Mouse (Mus musculus) kidney, postnatal 10 days (tissue): ENCODE data around the gene Tnfaip3.

Source experiments
- DNase-seq: peaks from one replicate; pipeline ENCODE4 v3.0.0; 2021; ENCODE audit warnings: mixed read lengths

Tnfaip3 gene

GRCm38 (mm10) chr10:19015257-19015862 lies at the start of gene Tnfaip3:
Tnfaip3 (minus strand) TSS chr10:19015657.
- peak; percentile 97 for DNase-seq

GRCm38 (mm10) chr10:19064651-19065601 lies 49.5 kb upstream of the Tnfaip3 start:
- DNase-seq = no peak

- no peak for DNase-seq
Measured at GRCm38 (mm10) chr10:19063670-19064069, 48.2 kb upstream of the Tnfaip3 start.

GRCm38 (mm10) chr10:19063208-19063607 lies 47.8 kb upstream of the Tnfaip3 start:
- DNase-seq = no peak

GRCm38 (mm10) chr10:19062098-19062905 lies 46.8 kb upstream of the Tnfaip3 start:
- peak; percentile 45 for DNase-seq

- no peak for DNase-seq
Measured at GRCm38 (mm10) chr10:19061201-19061600, 45.7 kb upstream of the Tnfaip3 start.

GRCm38 (mm10) chr10:19053524-19053923 lies 38.1 kb upstream of the Tnfaip3 start:
- no peak for DNase-seq

GRCm38 (mm10) chr10:19045986-19046385 lies 30.5 kb upstream of the Tnfaip3 start:
- no peak for DNase-seq

GRCm38 (mm10) chr10:19044765-19045516 lies 29.5 kb upstream of the Tnfaip3 start:
- no peak for DNase-seq

- no peak for DNase-seq
Measured at GRCm38 (mm10) chr10:19043529-19044262, 28.2 kb upstream of the Tnfaip3 start.

GRCm38 (mm10) chr10:19040147-19040546 lies 24.7 kb upstream of the Tnfaip3 start:
- no peak for DNase-seq

GRCm38 (mm10) chr10:19034764-19035163 lies 19.3 kb upstream of the Tnfaip3 start:
- no peak for DNase-seq

GRCm38 (mm10) chr10:19033696-19034095 lies 18.2 kb upstream of the Tnfaip3 start:
- DNase-seq = no peak

GRCm38 (mm10) chr10:19031875-19032274 lies 16.4 kb upstream of the Tnfaip3 start:
- DNase-seq = no peak

- no peak for DNase-seq
Measured at GRCm38 (mm10) chr10:19030628-19031027, 15.2 kb upstream of the Tnfaip3 start.

- DNase-seq = no peak
Measured at GRCm38 (mm10) chr10:19026710-19027109, 11.3 kb upstream of the Tnfaip3 start.

GRCm38 (mm10) chr10:19024353-19024752 lies 8.9 kb upstream of the Tnfaip3 start:
- no peak for DNase-seq

GRCm38 (mm10) chr10:19023622-19024326 lies 8.3 kb upstream of the Tnfaip3 start:
- DNase-seq = no peak

- DNase-seq = no peak
Measured at GRCm38 (mm10) chr10:19022272-19022671, 6.8 kb upstream of the Tnfaip3 start.

- no peak for DNase-seq
Measured at GRCm38 (mm10) chr10:19016823-19017471, 1.5 kb upstream of the Tnfaip3 start.
